Comparison of ENCODE assay signal across 10 mouse cellular contexts in the genomic region with DNA sequence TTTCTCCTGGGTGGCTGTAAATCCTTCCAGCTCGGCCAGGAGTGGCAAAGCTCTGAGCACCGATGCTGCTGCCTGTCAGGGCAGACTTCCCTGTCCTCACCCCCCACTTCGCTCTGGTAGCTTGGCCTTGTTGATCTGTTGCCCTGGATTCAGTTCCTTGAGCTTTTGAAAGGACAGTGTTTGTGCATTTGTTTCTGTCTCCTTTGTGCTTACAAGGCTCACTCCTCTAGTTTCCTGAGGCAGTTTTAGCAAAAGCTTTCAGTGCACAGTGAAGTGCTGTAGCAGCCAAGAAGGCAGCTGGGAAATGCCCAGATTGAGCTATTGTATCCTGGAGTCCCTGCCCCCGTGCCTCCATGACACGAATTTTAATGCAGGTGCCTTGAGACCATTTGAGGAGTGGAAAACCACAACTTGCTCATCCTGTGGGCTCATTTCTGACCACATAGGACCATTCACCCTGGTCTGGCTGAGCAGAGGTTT. TPM values are rescaled to one million over a fixed set of nuclear protein-coding genes. Genes with fewer than 3 reads are reported as not detected.
A peak's percentile ranks its signal among the peaks of the same experiment; 100 is the strongest.
DNase-seq lines count a peak whose midpoint lies in the region; ATAC-seq lines count a peak whose summit lies in the region.
"Had no signal": no experiment of that assay in that cellular context is flagged by ENCODE, and none has a peak within 500 bp of the region (broad histone marks: within the 10 kb centered on the region; RNA-seq: fewer than 3 reads in every experiment).

A gene (plus strand): TSS at position 430 of the 480 bp plus-strand sequence.

- peak; percentile 94 for ATAC-seq in hindbrain, embryonic 16.5 days
- ATAC-seq in midbrain, embryonic 12.5 days (ENCODE audit: low FRiP score, low read depth) = peak; percentile 83

- H3K4me3 ChIP-seq in hindbrain, embryonic 16.5 days (ENCODE audit: low read length) = peak within 1 kb of the TSS; percentile 1; the same call in 1 of the 2 replicates
- H3K4me3 ChIP-seq in midbrain, embryonic 12.5 days = no peak within 1 kb of the TSS

- peak within 1 kb of the TSS; percentile 78 for H3K27ac ChIP-seq in hindbrain, embryonic 16.5 days (ENCODE audit: low read depth, low read length)
- H3K27ac ChIP-seq in midbrain, embryonic 12.5 days (replicated peaks) = peak within 1 kb of the TSS; percentile 92

- peak; percentile 31 for DNase-seq in cerebellum, adult 9-11 months
- no peak for DNase-seq in cerebellum, adult 11 months
- peak; percentile 46 for DNase-seq in brain, embryonic 18.5 days (ENCODE audit: low read depth, low spot score)
- DNase-seq in urinary bladder, adult 18-20 months (ENCODE audit: low spot score in 2 of 2) = no peak
- DNase-seq in kidney, postnatal 14 days = no peak
- no peak for DNase-seq in thymus, postnatal 4 days
- DNase-seq: heart, postnatal 36 days had no signal

- no peaks in the 10 kb centered on the region for H3K36me3 ChIP-seq in hindbrain, embryonic 16.5 days (ENCODE audit: control insufficient read depth, insufficient read depth, low read length)
- peaks cover 12% of the 10 kb centered on the region; the same call in 1 of the 2 replicates for H3K36me3 ChIP-seq in midbrain, embryonic 12.5 days

- peaks cover 9% of the 10 kb centered on the region; the same call in 1 of the 2 replicates for H3K4me1 ChIP-seq in hindbrain, embryonic 16.5 days (ENCODE audit: control insufficient read depth, insufficient read depth, low read depth, low read length)
- peaks cover 26% of the 10 kb centered on the region for H3K4me1 ChIP-seq in midbrain, embryonic 12.5 days

- 17% methylated on average over 5 of the region's 5 CpGs for WGBS in hindbrain, embryonic 16.5 days
- 26% methylated on average over 5 of the region's 5 CpGs for whole genome bisulfite sequencing in midbrain, embryonic 12.5 days

- no peaks in the 10 kb centered on the region for H3K27me3 ChIP-seq in hindbrain, embryonic 16.5 days (replicated peaks; ENCODE audit: control insufficient read depth, insufficient read depth, low read length)
- H3K27me3 ChIP-seq in midbrain, embryonic 12.5 days = no peaks in the 10 kb centered on the region

- no peaks in the 10 kb centered on the region for H3K9me3 ChIP-seq in hindbrain, embryonic 16.5 days (ENCODE audit: control insufficient read depth, low read length)
- H3K9me3 ChIP-seq in midbrain, embryonic 12.5 days = no peaks in the 10 kb centered on the region

- peak within 1 kb of the TSS; percentile 17; the same call in 1 of the 2 replicates for H3K9ac ChIP-seq in hindbrain, embryonic 16.5 days (ENCODE audit: low read depth, low read length)
- peak within 1 kb of the TSS; percentile 37; the same call in 1 of the 2 replicates for H3K9ac ChIP-seq in midbrain, embryonic 12.5 days (replicated peaks)

- peak within 1 kb of the TSS; percentile 33 for H3K4me2 ChIP-seq in hindbrain, embryonic 16.5 days (ENCODE audit: low read length)
- H3K4me2 ChIP-seq in midbrain, embryonic 12.5 days (replicated peaks) = peak within 1 kb of the TSS; percentile 15; the same call in 1 of the 2 replicates
- H3K4me2 ChIP-seq: liver, embryonic 11.5 days had no signal

RNA-seq across cellular contexts. Expression of the gene that starts here (rescaled TPM):
- polyA plus RNA-seq in hindbrain, embryonic 16.5 days (2015; fragmentation: Nextera tagmentation; extraction: Ambion mirVana) = 28.4 and 35.8 TPM in 2 replicates
- polyA plus RNA-seq in midbrain, embryonic 12.5 days (2016; fragmentation: Nextera tagmentation; extraction: Ambion mirVana) = 1.4 and 1.9 TPM in 2 replicates

Comparison
In these comparisons a context has a peak if more than half of its experiments do, and no peak if none do; other contexts are left out.
1. RNA of the gene that starts here (polyA plus RNA-seq): 28.4 to 35.8 TPM in hindbrain, embryonic 16.5 days; 1.4 to 1.9 TPM in midbrain, embryonic 12.5 days; every median in the first group is over 10 times any median in the second.
2. DNase-seq: peak in cerebellum, adult 9-11 months (single experiment) and brain, embryonic 18.5 days (single experiment); none in cerebellum, adult 11 months (single experiment), urinary bladder, adult 18-20 months (0 of 2), kidney, postnatal 14 days (single experiment) and thymus, postnatal 4 days (single experiment).